Mouse (Mus musculus): ENCODE results near the gene Chst10. TPM values are rescaled to one million over a fixed set of nuclear protein-coding genes. Genes with fewer than 3 reads are reported as not detected.

Chst10 gene
- polyA plus RNA-seq, 1 experiment, result 1.7 TPM

DNA sequence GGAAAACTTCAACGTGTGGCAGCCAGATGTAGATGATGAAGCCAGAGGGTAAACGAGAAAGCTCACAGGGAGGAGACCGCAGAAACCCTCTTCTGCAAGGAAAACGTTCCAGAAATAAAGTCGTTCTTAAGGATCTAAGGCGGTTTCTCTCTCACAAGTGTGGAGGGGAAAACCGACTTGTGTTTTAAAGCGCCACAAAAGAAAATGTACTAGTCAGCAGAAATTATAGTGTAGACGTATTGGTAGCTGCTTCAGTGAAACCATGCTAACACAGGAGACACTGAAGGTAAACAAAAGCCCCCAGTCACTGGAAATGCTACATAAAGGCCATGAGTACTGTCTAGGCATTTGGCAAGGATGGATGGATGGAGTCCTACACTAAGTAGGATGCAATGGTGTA lies 80.7 kb downstream of the Chst10 start:
- Histone ChIP-seq H3K36me3 (ENCODE audit: control insufficient read depth, insufficient read depth, low read length) (no peaks in the 10 kb centered on the region), H3K4me3 (ENCODE audit: control insufficient read depth, low read depth, low read length) (no peak overlapping the region), H3K27ac (ENCODE audit: control insufficient read depth, insufficient read depth, low read depth, low read length) (no peak overlapping the region), H3K4me1 (ENCODE audit: control insufficient read depth, insufficient read depth, low read length) (no peaks in the 10 kb centered on the region), H3K27me3 (ENCODE audit: control insufficient read depth, insufficient read depth, low read length) (no peaks in the 10 kb centered on the region)
- TF ChIP-seq CTCF (IDR thresholded peaks at IDR 0.05; ENCODE audit: control insufficient read depth, insufficient read depth, insufficient replicate concordance, low read depth, low read length), result no peak
- TF ChIP-seq POLR2A (IDR thresholded peaks at IDR 0.05; ENCODE audit: control insufficient read depth, low read depth, low read length), result no peak

GRCm38 (mm10) chr1:38816306-38816705 lies 81.7 kb downstream of the Chst10 start:
- Histone ChIP-seq H3K4me1 (ENCODE audit: control insufficient read depth, insufficient read depth, low read length) (no peaks in the 10 kb centered on the region), H3K27ac (ENCODE audit: control insufficient read depth, insufficient read depth, low read depth, low read length) (no peak overlapping the region), H3K4me3 (ENCODE audit: control insufficient read depth, low read depth, low read length) (no peak overlapping the region), H3K27me3 (ENCODE audit: control insufficient read depth, insufficient read depth, low read length) (no peaks in the 10 kb centered on the region), H3K36me3 (ENCODE audit: control insufficient read depth, insufficient read depth, low read length) (no peaks in the 10 kb centered on the region)
- TF ChIP-seq POLR2A (IDR thresholded peaks at IDR 0.05; ENCODE audit: control insufficient read depth, low read depth, low read length) (no peak), CTCF (IDR thresholded peaks at IDR 0.05; ENCODE audit: control insufficient read depth, insufficient read depth, insufficient replicate concordance, low read depth, low read length) (no peak)

Other genes with a start within 250 kb of the Chst10 start
- gene Aff3, start 233.2 kb downstream of the Chst10 start, polyA plus RNA-seq (2012; rRNA removed), result 8.1 and 9.4 TPM in 2 replicates
- 0.28 and 0.29 TPM in 2 replicates for gene Lonrf2, start 61.5 kb downstream of the Chst10 start, polyA plus RNA-seq (2012; rRNA removed)
- not detected in 2 replicates for gene Nms, start 41.0 kb upstream of the Chst10 start, polyA plus RNA-seq (2012; rRNA removed)
- gene Pdcl3, start 87.4 kb upstream of the Chst10 start, polyA plus RNA-seq (2012; rRNA removed), result 6.6 and 8.1 TPM in 2 replicates

Measured in testis, adult 2 months (tissue).